Mouse (Mus musculus) liver, embryonic 14.5 days (tissue): ENCODE results near the gene Pard6a.

Source experiments
- CTCF ChIP-seq: IDR thresholded peaks from 2 replicates; pipeline ENCODE4 v1.5.1; 2016; ENCODE audit warnings: antibody characterized with exemption, low read depth, control low read depth
- EP300 ChIP-seq: IDR thresholded peaks from 2 replicates; pipeline ENCODE4 v1.6.1; 2016; ENCODE audit warnings: antibody characterized with exemption, low read depth

GRCm38 (mm10) chr8:105700566-105700965, 382 bp upstream of the Pard6a start:
- TF ChIP-seq EP300 (no peak), CTCF (0 out of 2 replicates have a peak, but pooled peaks have one; percentile 6)
